Mouse (Mus musculus): Measurements from ENCODE around the gene Ddx52.

The Ddx52 gene

DNA sequence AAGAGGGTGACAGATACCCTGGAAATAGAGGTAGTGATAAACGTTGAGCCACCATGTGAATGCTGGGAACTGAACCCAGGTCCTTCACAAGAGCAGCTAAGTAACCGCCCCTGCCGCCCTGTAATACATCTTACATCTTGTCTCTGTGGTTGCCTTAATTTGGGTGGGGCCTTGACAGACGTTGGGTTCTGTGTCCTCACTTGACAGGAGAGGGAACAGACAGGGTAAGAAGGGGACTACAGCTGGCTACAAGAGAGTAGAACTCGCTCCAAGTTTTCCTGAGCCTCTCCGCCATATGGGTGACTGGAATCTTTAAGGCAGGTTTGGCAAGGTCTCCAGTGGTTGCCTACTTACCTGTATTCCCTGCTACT is 26.3 kb downstream of the Ddx52 start:
- DNase-seq (ENCODE audit: low spot score in 2 of 2): no peak

- DNase-seq (ENCODE audit: low spot score in 2 of 2): no peak
Observed at GRCm38 (mm10) chr11:83969040-83969439, 27.2 kb downstream of the Ddx52 start.

DNA sequence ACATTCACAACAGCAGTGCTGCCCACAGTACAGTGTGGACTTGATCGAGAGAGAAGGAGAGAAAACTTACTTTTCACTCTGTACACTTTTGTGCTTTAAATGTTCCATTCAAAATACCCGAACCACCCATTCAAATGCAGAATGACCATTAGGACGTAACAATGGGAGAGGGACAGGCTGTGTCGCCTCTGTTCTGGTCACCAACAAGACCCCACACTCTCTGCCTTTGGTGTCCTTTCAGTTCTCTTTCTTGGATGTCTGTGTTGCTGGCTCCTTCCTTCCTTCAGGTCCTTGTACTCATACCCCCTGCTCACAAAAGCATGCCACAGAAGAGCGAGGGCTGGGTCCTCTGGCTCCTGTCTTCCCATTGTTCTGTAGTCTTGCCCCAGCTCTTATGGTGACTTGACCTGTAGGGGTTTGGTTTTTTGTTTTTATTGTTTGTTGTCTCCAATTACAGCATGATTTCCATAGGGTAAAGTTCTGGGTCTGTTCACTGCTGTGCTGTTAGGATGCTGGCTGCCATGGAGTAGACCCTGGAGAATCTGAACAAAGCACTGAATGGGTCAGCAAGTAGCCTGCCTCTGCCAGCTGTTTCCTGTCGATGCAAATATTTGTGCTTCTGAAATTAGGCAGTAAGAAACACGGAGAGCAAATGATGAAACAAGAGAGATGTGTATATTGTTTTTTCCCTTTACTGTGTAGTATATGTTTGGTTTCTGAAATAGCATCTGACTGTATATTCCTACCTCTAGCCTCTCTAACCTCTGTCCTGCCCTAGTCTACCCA is 32.9 kb downstream of the Ddx52 start:
- no peak for DNase-seq (ENCODE audit: low spot score in 2 of 2)

GRCm38 (mm10) chr11:83975488-83975887 is 33.6 kb downstream of the Ddx52 start:
- DNase-seq (ENCODE audit: low spot score in 2 of 2): no peak

DNA sequence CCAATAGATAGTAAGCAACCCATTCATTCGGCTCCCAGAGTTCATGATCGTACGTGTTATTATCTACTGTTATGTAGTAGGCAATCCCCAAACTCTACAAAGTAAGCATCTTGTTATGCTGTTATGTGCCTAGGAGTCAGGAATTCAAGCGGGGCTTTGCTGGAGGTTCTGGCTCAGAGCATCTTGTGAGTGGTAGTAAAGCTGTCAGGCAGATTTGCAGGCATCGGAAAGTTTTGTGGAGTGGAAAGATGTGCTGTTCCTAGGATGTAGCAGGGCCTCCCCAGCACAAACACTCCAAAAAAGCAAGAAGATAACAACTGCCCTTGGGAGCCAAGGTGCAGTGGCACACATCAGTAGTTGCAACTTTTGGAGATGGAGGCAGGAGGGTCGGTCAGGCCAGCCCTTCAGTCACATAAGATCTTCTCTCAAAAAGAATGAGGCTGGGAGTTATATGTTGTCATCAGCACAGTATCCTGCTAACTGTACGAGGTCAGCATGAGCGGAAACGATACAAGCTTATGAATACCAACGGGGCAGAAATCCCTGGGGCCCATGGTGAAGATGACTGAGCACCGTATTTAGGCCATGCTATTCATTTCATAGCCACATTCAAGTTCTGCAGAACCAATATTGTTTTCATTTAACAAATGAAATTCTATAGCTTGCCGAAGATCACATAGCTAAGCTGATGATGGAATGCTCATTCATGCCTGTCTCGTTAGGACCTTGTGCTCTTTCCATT is 34.5 kb downstream of the Ddx52 start:
- no peak for DNase-seq (ENCODE audit: low spot score in 2 of 2)

DNA sequence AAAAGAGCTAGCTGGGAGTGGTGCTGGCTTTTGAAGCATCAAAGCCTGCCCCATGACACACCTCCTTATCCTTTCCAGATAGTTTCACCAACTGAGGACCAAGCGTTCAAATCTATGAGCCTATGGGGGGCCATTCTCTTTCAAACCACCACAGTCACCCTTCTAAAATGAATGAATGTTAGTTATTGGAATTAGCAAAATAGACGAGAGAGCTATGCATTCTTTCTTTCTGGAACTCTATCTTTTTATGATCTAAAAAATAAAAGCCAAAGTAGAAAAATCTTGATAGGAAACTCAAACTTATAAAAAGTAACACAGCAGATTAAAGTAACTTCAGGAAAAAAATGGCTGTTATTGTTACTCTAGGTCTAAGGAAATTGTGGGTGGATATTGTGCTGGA is 35.9 kb downstream of the Ddx52 start:
- no peak for DNase-seq (ENCODE audit: low spot score in 2 of 2)

- no peak for DNase-seq (ENCODE audit: low spot score in 2 of 2)
Observed at GRCm38 (mm10) chr11:83979992-83980391, 38.1 kb downstream of the Ddx52 start.

GRCm38 (mm10) chr11:83981338-83981737 is 39.5 kb downstream of the Ddx52 start:
- no peak for DNase-seq (ENCODE audit: low spot score in 2 of 2)

DNA sequence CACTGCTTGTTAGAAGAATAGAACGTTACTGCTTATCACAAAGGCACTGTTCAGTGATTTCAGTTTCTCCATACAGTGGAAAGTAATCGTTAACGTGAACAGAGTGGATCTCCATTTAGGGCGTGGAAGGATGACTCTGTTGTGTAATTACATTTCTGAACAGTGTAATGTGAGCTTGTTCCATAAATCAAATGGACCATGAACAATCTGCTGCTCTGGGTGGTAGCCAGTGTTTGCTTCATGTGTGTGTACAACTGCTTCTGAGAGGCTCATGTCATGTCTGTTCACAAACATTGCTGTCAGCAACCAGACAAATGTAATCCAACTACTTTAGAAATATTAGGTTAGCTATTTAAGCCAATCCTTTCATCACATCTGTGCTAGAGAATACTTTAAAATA is 49.8 kb downstream of the Ddx52 start:
- no peak for DNase-seq (ENCODE audit: low spot score in 2 of 2)

- DNase-seq (ENCODE audit: low spot score in 2 of 2): no peak
Observed at GRCm38 (mm10) chr11:83993428-83993827, 51.6 kb downstream of the Ddx52 start.

DNA sequence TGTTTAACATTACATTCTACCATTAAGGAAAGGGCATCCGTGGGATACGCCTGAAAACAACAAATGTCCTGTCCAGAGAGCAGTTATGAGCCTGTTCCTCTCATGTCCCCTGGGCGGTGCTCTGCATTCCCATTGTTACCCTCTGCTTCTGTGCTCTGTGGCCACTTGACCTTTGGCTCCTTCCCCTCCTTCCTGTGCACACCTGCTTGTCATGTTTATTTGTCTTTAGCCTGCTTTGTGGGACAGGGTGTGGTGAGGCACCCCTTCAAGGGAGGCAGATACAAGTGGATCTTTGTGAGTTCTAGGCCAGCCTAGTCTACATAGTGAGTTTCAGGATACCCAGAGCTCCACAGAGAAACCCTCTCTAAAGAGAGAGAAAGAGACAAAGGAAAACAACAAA is 52.6 kb downstream of the Ddx52 start:
- no peak for DNase-seq (ENCODE audit: low spot score in 2 of 2)

GRCm38 (mm10) chr11:83995535-83995950 is 53.7 kb downstream of the Ddx52 start:
- DNase-seq (ENCODE audit: low spot score in 2 of 2): no peak

- DNase-seq (ENCODE audit: low spot score in 2 of 2): no peak
Observed at GRCm38 (mm10) chr11:83997171-83997868, 55.5 kb downstream of the Ddx52 start.

DNA sequence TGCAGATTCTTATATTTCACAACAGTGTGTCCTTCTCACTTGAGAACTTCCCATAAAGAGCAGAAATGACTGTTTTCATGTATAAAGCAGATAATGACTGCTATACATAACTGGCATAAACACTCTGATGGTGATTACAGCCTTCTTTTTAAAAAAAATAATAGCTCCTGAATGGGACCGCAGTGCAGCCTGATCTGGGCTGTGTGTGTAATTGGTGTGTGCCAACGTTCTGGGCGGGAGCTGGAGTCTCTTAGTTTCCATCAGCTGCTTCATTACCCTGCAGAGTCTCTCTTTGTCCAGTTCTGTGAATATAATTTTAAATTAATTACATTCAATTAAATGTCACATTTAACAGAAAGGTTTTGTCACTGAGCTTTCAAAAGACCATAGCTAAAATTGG is 57.1 kb downstream of the Ddx52 start:
- DNase-seq (ENCODE audit: low spot score in 2 of 2): no peak

DNA sequence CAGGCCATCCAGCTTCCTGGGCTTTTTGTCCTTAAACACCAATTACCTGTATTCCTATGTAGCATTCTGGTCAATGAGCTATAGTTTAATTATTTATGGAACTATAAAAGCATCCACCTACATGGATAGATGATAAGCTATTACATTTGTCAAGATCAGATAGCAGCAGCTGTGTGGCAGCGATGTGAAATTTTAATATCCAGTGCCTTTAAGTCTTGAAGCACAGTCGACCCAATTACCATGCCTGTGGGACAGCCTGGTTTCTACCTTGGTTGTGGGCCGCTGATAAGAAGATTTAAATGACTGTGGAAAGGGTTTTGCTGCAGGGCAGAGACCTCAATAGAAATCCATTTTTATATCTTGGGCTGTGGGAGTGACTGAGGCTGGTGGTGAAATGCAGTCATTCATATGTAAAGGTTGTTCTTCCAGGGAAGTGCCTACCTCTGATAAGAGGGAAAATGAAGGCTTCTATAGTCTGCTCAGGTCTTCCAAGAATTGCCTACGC is 57.6 kb downstream of the Ddx52 start:
- DNase-seq (ENCODE audit: low spot score in 2 of 2): no peak

DNA sequence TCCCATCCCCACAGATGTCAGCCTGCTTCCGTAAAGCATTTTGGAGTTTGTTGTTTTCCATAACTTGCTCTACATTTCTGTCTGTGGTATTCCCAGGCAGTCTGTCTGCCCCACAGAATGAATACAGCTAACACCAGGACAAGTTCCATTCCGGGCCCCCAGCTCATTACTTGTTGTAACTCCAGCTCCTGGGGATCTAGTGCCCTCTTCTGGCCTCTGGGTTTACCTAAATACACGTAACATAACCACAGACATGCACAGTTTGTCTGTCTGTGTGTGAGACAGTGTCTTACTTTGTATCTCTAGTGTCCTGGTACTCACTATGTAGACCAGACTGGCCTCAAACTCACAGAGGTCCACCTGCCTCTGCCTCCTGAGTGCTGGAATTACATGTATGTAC is 59.4 kb downstream of the Ddx52 start:
- DNase-seq (ENCODE audit: low spot score in 2 of 2): no peak

- no peak for DNase-seq (ENCODE audit: low spot score in 2 of 2)
Observed at GRCm38 (mm10) chr11:84003986-84004385, 62.1 kb downstream of the Ddx52 start.

GRCm38 (mm10) chr11:84009001-84009400 is 67.1 kb downstream of the Ddx52 start:
- DNase-seq (ENCODE audit: low spot score in 2 of 2): no peak

- no peak for DNase-seq (ENCODE audit: low spot score in 2 of 2)
Observed at GRCm38 (mm10) chr11:84010411-84010810, 68.5 kb downstream of the Ddx52 start.

- no peak for DNase-seq (ENCODE audit: low spot score in 2 of 2)
Observed at GRCm38 (mm10) chr11:84011050-84011449, 69.2 kb downstream of the Ddx52 start.

GRCm38 (mm10) chr11:84011576-84011975 is 69.7 kb downstream of the Ddx52 start:
- no peak for DNase-seq (ENCODE audit: low spot score in 2 of 2)

All from spleen, postnatal 4 days (tissue).